Mouse (Mus musculus) heart, embryonic 16.5 days (tissue): ENCODE measurements around the gene Pth. TPM values are rescaled to one million over a fixed set of nuclear protein-coding genes. Genes with fewer than 3 reads are reported as not detected.

ENCODE experiments used
- ATAC-seq: fragments of 200-750 bp; cut with Nextera tagmentation; replicated peaks from 2 replicates; pipeline ENCODE4 v1.8.0; 2017; ENCODE audit warnings: moderate number of reproducible peaks; ENCODE audit not compliant: insufficient read depth, low FRiP score; ENCODE audit errors: extremely low read depth
- H3K27ac ChIP-seq: fragments of 300-500 bp; sonication (generic); 2 replicates; pipeline ENCODE4 v1.5.1; 2014; ENCODE audit warnings: mild to moderate bottlenecking, low read length, control low read depth, moderate library complexity
- H3K27me3 ChIP-seq: fragments of 300-500 bp; sonication (generic); 2 replicates; pipeline ENCODE4 v1.6.1; 2014; ENCODE audit warnings: low read length, mixed read lengths; ENCODE audit not compliant: control insufficient read depth, insufficient read depth
- H3K36me3 ChIP-seq: fragments of 300-500 bp; sonication (generic); 2 replicates; pipeline ENCODE4 v1.6.1; 2014; ENCODE audit not compliant: control insufficient read depth, insufficient read depth
- H3K4me1 ChIP-seq: fragments of 300-500 bp; sonication (generic); 2 replicates; pipeline ENCODE4 v1.6.1; 2014; ENCODE audit warnings: low read length, mixed read lengths; ENCODE audit not compliant: control insufficient read depth, insufficient read depth
- H3K4me2 ChIP-seq: fragments of 300-500 bp; sonication (generic); 2 replicates; pipeline ENCODE4 v1.6.1; 2014; ENCODE audit warnings: low read depth, mild to moderate bottlenecking, control low read depth, low read length
- H3K4me3 ChIP-seq: fragments of 300-500 bp; sonication (generic); 2 replicates; pipeline ENCODE4 v1.5.1; 2014; ENCODE audit warnings: mild to moderate bottlenecking, control low read depth, low read length
- H3K9ac ChIP-seq: fragments of 300-500 bp; sonication (generic); 2 replicates; pipeline ENCODE4 v1.6.1; 2014; ENCODE audit warnings: low read length, control low read depth
- H3K9me3 ChIP-seq: fragments of 300-500 bp; sonication (generic); replicated peaks from 2 replicates; pipeline ENCODE4 v1.6.1; 2016; ENCODE audit warnings: low read length; ENCODE audit not compliant: control insufficient read depth
- WGBS: fragments of 180-500 bp; shearing (Covaris S2); extraction: QIAGEN DNeasy Blood & Tissue Kit; methylation state at CpG from one replicate; pipeline ENCODE4 v1.1.7; 2014; 5-methylcytosine and 5-hydroxymethylcytosine counted together
- polyA plus RNA-seq: library from polyadenylated mRNA; unstranded; fragments of >200 nt; fragmentation: Nextera tagmentation; extraction: Ambion mirVana; gene quantifications from 2 replicates; pipeline ENCODE4 v1.2.1, GENCODE M21; 2015

The Pth gene
- polyA plus RNA-seq, 1 experiment from 2014 or later, result 5.7 TPM

DNA sequence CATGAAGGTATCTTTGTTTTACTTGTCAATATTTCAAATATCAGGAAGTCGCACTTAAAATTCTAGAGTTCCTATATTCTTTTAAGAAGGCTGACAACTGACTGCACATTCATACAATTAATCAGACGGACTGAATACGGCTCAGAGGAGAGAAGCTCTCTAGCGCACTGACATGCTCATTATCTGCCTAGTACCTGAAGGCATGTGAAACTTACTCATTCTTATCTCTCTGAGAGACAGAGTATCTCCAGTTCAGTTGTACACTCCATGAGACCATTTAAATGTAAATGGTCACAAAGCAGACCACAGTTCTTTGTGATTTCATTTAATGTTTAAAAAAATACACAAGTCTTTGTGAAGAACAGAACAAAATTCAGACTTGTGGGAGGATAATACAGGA lies 20.9 kb downstream of the Pth start:
- H3K4me1 ChIP-seq, result peaks cover 10% of the 10 kb centered on the region
- H3K4me2 ChIP-seq, result no peak overlapping the region
- no peaks in the 10 kb centered on the region for H3K27me3 ChIP-seq
- no peak for ATAC-seq
- no peak overlapping the region for H3K27ac ChIP-seq
- no peak overlapping the region for H3K9ac ChIP-seq
- H3K36me3 ChIP-seq, result no peaks in the 10 kb centered on the region
- WGBS, result 67% methylated on average over 4 of the region's 4 CpGs
- H3K9me3 ChIP-seq, result no peaks in the 10 kb centered on the region
- H3K4me3 ChIP-seq, result no peak overlapping the region

DNA sequence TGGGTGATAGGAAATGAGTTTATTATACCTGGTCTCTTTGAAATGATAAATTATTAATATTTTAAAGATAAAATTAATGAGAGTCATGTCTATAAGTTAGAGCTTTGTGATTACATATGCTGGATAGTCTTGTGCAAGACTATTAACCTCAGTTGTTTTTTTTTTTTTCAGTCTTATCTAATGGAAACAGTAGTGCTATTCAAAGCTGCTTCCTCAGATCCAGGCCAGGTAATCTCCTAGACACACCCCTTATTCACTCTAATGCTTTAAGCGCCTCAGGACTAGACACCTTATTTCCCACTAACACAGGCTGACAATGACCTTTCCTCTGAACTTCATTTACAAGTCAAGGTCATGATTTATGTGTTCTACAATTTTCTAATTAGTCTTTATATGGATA lies 39.3 kb downstream of the Pth start:
- no peak for ATAC-seq

GRCm38 (mm10) chr7:113347694-113348093 lies 40.7 kb downstream of the Pth start:
- H3K36me3 ChIP-seq, result no peaks in the 10 kb centered on the region
- peaks cover 4% of the 10 kb centered on the region; the same call in 1 of the 2 replicates for H3K4me1 ChIP-seq
- no peaks in the 10 kb centered on the region for H3K9me3 ChIP-seq
- ATAC-seq, result no peak
- H3K9ac ChIP-seq, result no peak overlapping the region
- H3K27me3 ChIP-seq, result no peaks in the 10 kb centered on the region
- H3K27ac ChIP-seq, result no peak overlapping the region
- no peak overlapping the region for H3K4me2 ChIP-seq
- no peak overlapping the region for H3K4me3 ChIP-seq
- 85% methylated on average over 2 of the region's 2 CpGs for WGBS

More for the DNA sequence above, 39.3 kb downstream of the Pth start:
- H3K27ac ChIP-seq, result no peak overlapping the region
- WGBS, result 66% methylated on average over 1 of the region's 1 CpGs
- no peaks in the 10 kb centered on the region for H3K9me3 ChIP-seq
- H3K4me2 ChIP-seq, result no peak overlapping the region
- H3K9ac ChIP-seq, result no peak overlapping the region
- no peaks in the 10 kb centered on the region for H3K27me3 ChIP-seq
- H3K36me3 ChIP-seq, result no peaks in the 10 kb centered on the region
- H3K4me3 ChIP-seq, result no peak overlapping the region
- H3K4me1 ChIP-seq, result peaks cover 4% of the 10 kb centered on the region; the same call in 1 of the 2 replicates

- no peaks in the 10 kb centered on the region for H3K27me3 ChIP-seq
- peak; percentile 76 for ATAC-seq
- H3K27ac ChIP-seq, result no peak overlapping the region
- H3K4me2 ChIP-seq, result 0 out of 2 replicates have a peak overlapping the region, but pooled peaks have one; percentile 7
- WGBS, result 19% methylated on average over 4 of the region's 4 CpGs
- H3K9ac ChIP-seq, result no peak overlapping the region
- H3K9me3 ChIP-seq, result no peaks in the 10 kb centered on the region
- H3K4me3 ChIP-seq, result no peak overlapping the region
- no peaks in the 10 kb centered on the region for H3K36me3 ChIP-seq
- peaks cover 4% of the 10 kb centered on the region; the same call in 1 of the 2 replicates for H3K4me1 ChIP-seq
Observed at GRCm38 (mm10) chr7:113347271-113347670, 41.1 kb downstream of the Pth start.

Other genes with a start within 250 kb of the Pth start
- 11.0 and 12.4 TPM in 2 replicates for gene Arntl, start 181.1 kb downstream of the Pth start, polyA plus RNA-seq
- 22.5 and 24.3 TPM in 2 replicates for gene Btbd10, start 19.2 kb downstream of the Pth start, polyA plus RNA-seq
- 43.4 and 47.2 TPM in 2 replicates for gene Far1, start 125.3 kb upstream of the Pth start, polyA plus RNA-seq